Mouse (Mus musculus): Measurements from ENCODE around the gene Hydin. TPM values are rescaled to one million over a fixed set of nuclear protein-coding genes. Genes with fewer than 3 reads are reported as not detected.
"Not testable (repeated sequence)": the region's sequence is repeated elsewhere in the genome, so short reads cannot be mapped to it uniquely, and the experiment has no call there.

Gene Hydin
- polyA plus RNA-seq, 1 experiment from 2014 or later: 0.01 TPM

- Histone ChIP-seq H3K27me3 (ENCODE audit: insufficient read depth, low read length) (no peaks in the 10 kb centered on the region), H3K4me2 (ENCODE audit: low read depth, low read length) (no peak overlapping the region), H3K36me3 (replicated peaks; ENCODE audit: insufficient read depth, low read length) (no peaks in the 10 kb centered on the region), H3K4me1 (ENCODE audit: insufficient read depth) (no peaks in the 10 kb centered on the region), H3K9ac (replicated peaks) (no peak overlapping the region), H3K27ac (ENCODE audit: low read depth) (no peak overlapping the region), H3K4me3 (ENCODE audit: low read depth, low read length) (no peak overlapping the region), H3K9me3 (ENCODE audit: low read length) (no peaks in the 10 kb centered on the region)
- DNase-seq (no peak), ATAC-seq (no peak)
- WGBS (ENCODE audit: insufficient replicate concordance): 74% methylated on average over 15 of the region's 15 CpGs
- TF ChIP-seq CTCF (IDR thresholded peaks at IDR 0.05; ENCODE audit: low read depth) (no peak), EP300 (IDR thresholded peaks at IDR 0.05; ENCODE audit: low read depth) (no peak)
Observed at GRCm38 (mm10) chr8:110522985-110523384, 256.2 kb downstream of the Hydin start.

- Histone ChIP-seq H3K4me2 (ENCODE audit: low read depth, low read length) (no peak overlapping the region), H3K27me3 (ENCODE audit: insufficient read depth, low read length) (no peaks in the 10 kb centered on the region), H3K4me1 (ENCODE audit: insufficient read depth) (no peaks in the 10 kb centered on the region), H3K9ac (replicated peaks) (no peak overlapping the region), H3K27ac (ENCODE audit: low read depth) (no peak overlapping the region), H3K36me3 (replicated peaks; ENCODE audit: insufficient read depth, low read length) (no peaks in the 10 kb centered on the region), H3K4me3 (ENCODE audit: low read depth, low read length) (no peak overlapping the region), H3K9me3 (ENCODE audit: low read length) (no peaks in the 10 kb centered on the region)
- no peak for TF ChIP-seq EP300 (IDR thresholded peaks at IDR 0.05; ENCODE audit: low read depth)
- peak; percentile 4; the same call in 1 of the 2 replicates for TF ChIP-seq CTCF (IDR thresholded peaks at IDR 0.05; ENCODE audit: low read depth)
- WGBS (ENCODE audit: insufficient replicate concordance): 43% methylated on average over 15 of the region's 15 CpGs
- DNase-seq (peak; percentile 33), ATAC-seq (peak; percentile 38; the same call in 1 of the 2 replicates)
Observed at GRCm38 (mm10) chr8:110525229-110525628, 258.5 kb downstream of the Hydin start.

- 0 out of 2 replicates have a peak, but pooled peaks cover 4% of the 10 kb centered on the region for H3K4me1 ChIP-seq (ENCODE audit: insufficient read depth)
- H3K27me3 ChIP-seq (ENCODE audit: insufficient read depth, low read length): no peaks in the 10 kb centered on the region
- no peak overlapping the region for H3K4me3 ChIP-seq (ENCODE audit: low read depth, low read length)
- WGBS (ENCODE audit: insufficient replicate concordance): 47% methylated on average over 8 of the region's 8 CpGs
- DNase-seq: peak; percentile 32
- peak; percentile 67 for ATAC-seq
- H3K27ac ChIP-seq (ENCODE audit: low read depth): no peak overlapping the region
- H3K4me2 ChIP-seq (ENCODE audit: low read depth, low read length): no peak overlapping the region
- H3K9me3 ChIP-seq (ENCODE audit: low read length): no peaks in the 10 kb centered on the region
- H3K9ac ChIP-seq (replicated peaks): no peak overlapping the region
- peak; percentile 18; the same call in 1 of the 2 replicates for TF ChIP-seq EP300 (IDR thresholded peaks at IDR 0.05; ENCODE audit: low read depth)
- no peak for TF ChIP-seq CTCF (IDR thresholded peaks at IDR 0.05; ENCODE audit: low read depth)
- H3K36me3 ChIP-seq (replicated peaks; ENCODE audit: insufficient read depth, low read length): no peaks in the 10 kb centered on the region
Observed at GRCm38 (mm10) chr8:110530008-110530762, 263.4 kb downstream of the Hydin start.

GRCm38 (mm10) chr8:110533781-110534180 lies 267.0 kb downstream of the Hydin start:
- H3K9me3 ChIP-seq (ENCODE audit: low read length): no peaks in the 10 kb centered on the region
- H3K9ac ChIP-seq (replicated peaks): no peak overlapping the region
- DNase-seq (no peak), ATAC-seq (no peak)
- no peak overlapping the region for H3K4me3 ChIP-seq (ENCODE audit: low read depth, low read length)
- H3K36me3 ChIP-seq (replicated peaks; ENCODE audit: insufficient read depth, low read length): no peaks in the 10 kb centered on the region
- no peak overlapping the region for H3K4me2 ChIP-seq (ENCODE audit: low read depth, low read length)
- 0 out of 2 replicates have a peak, but pooled peaks cover 4% of the 10 kb centered on the region for H3K4me1 ChIP-seq (ENCODE audit: insufficient read depth)
- no peaks in the 10 kb centered on the region for H3K27me3 ChIP-seq (ENCODE audit: insufficient read depth, low read length)
- H3K27ac ChIP-seq (ENCODE audit: low read depth): no peak overlapping the region
- TF ChIP-seq CTCF (IDR thresholded peaks at IDR 0.05; ENCODE audit: low read depth): no peak
- no peak for TF ChIP-seq EP300 (IDR thresholded peaks at IDR 0.05; ENCODE audit: low read depth)
- 68% methylated on average over 6 of the region's 6 CpGs for whole genome bisulfite sequencing (ENCODE audit: insufficient replicate concordance)

GRCm38 (mm10) chr8:110537849-110538248 lies 271.1 kb downstream of the Hydin start:
- WGBS (ENCODE audit: insufficient replicate concordance): 53% methylated on average over 4 of the region's 4 CpGs

GRCm38 (mm10) chr8:110550343-110550742 lies 283.6 kb downstream of the Hydin start:
- H3K9ac ChIP-seq (replicated peaks): no peak overlapping the region
- no peaks in the 10 kb centered on the region for H3K27me3 ChIP-seq (ENCODE audit: insufficient read depth, low read length)
- no peaks in the 10 kb centered on the region for H3K4me1 ChIP-seq (ENCODE audit: insufficient read depth)
- DNase-seq: no peak
- ATAC-seq: no peak
- TF ChIP-seq EP300 (IDR thresholded peaks at IDR 0.05; ENCODE audit: low read depth) (no peak), CTCF (IDR thresholded peaks at IDR 0.05; ENCODE audit: low read depth) (peak; percentile 31)
- no peak overlapping the region for H3K4me2 ChIP-seq (ENCODE audit: low read depth, low read length)
- H3K9me3 ChIP-seq (ENCODE audit: low read length): peaks cover 3% of the 10 kb centered on the region; the same call in 1 of the 2 replicates
- no peak overlapping the region for H3K4me3 ChIP-seq (ENCODE audit: low read depth, low read length)
- no peak overlapping the region for H3K27ac ChIP-seq (ENCODE audit: low read depth)
- WGBS (ENCODE audit: insufficient replicate concordance): 76% methylated on average over 1 of the region's 1 CpGs
- no peaks in the 10 kb centered on the region for H3K36me3 ChIP-seq (replicated peaks; ENCODE audit: insufficient read depth, low read length)

More at GRCm38 (mm10) chr8:110537849-110538248, 271.1 kb downstream of the Hydin start:
- Histone ChIP-seq H3K9me3 (ENCODE audit: low read length) (no peaks in the 10 kb centered on the region), H3K27ac (ENCODE audit: low read depth) (no peak overlapping the region), H3K9ac (replicated peaks) (no peak overlapping the region), H3K27me3 (ENCODE audit: insufficient read depth, low read length) (no peaks in the 10 kb centered on the region), H3K4me2 (ENCODE audit: low read depth, low read length) (no peak overlapping the region), H3K36me3 (replicated peaks; ENCODE audit: insufficient read depth, low read length) (no peaks in the 10 kb centered on the region), H3K4me1 (ENCODE audit: insufficient read depth) (no peaks in the 10 kb centered on the region), H3K4me3 (ENCODE audit: low read depth, low read length) (no peak overlapping the region)
- TF ChIP-seq EP300 (IDR thresholded peaks at IDR 0.05; ENCODE audit: low read depth) (no peak), CTCF (IDR thresholded peaks at IDR 0.05; ENCODE audit: low read depth) (no peak)
- no peak for ATAC-seq
- DNase-seq: no peak

GRCm38 (mm10) chr8:110552111-110552510 lies 285.3 kb downstream of the Hydin start:
- DNase-seq; H3K27me3 ChIP-seq (ENCODE audit: insufficient read depth, low read length); ATAC-seq: not testable (repeated sequence)

More at GRCm38 (mm10) chr8:110552111-110552510, 285.3 kb downstream of the Hydin start:
- H3K4me3 ChIP-seq (ENCODE audit: low read depth, low read length); H3K9me3 ChIP-seq (ENCODE audit: low read length); H3K4me1 ChIP-seq (ENCODE audit: insufficient read depth); H3K36me3 ChIP-seq (replicated peaks; ENCODE audit: insufficient read depth, low read length); H3K27ac ChIP-seq (ENCODE audit: low read depth); H3K4me2 ChIP-seq (ENCODE audit: low read depth, low read length); H3K9ac ChIP-seq (replicated peaks): not testable (repeated sequence)

Data from liver, postnatal 0 days (tissue).